Mouse (Mus musculus): ENCODE data around the gene Scn2b. TPM values are rescaled to one million over a fixed set of nuclear protein-coding genes. Genes with fewer than 3 reads are reported as not detected.

Gene Scn2b
- polyA plus RNA-seq, 1 experiment from 2014 or later: 4.3 TPM

DNA sequence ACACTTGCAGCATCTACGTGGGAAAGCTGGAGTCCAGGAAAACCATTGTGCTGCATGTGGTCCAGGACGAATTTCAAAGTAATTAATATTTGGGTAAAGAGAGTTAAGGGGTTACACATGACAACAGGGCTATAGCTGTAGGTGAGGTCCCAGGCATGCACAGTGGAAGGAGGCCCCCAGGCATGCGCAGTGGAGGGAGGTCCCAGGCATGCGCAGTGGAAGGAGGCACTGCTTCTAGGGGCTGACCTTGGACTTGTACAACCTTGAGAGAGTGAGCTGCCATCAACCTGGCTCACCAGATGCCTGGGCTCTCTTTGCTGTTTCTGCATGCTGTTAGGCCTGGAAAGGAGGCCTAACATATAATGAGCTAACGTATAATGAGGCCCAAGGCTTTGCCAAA lies 19.7 kb upstream of the Scn2b start:
- H3K27ac ChIP-seq (replicated peaks): no peak overlapping the region
- 82% methylated on average over 5 of the region's 5 CpGs for whole genome bisulfite sequencing

DNA sequence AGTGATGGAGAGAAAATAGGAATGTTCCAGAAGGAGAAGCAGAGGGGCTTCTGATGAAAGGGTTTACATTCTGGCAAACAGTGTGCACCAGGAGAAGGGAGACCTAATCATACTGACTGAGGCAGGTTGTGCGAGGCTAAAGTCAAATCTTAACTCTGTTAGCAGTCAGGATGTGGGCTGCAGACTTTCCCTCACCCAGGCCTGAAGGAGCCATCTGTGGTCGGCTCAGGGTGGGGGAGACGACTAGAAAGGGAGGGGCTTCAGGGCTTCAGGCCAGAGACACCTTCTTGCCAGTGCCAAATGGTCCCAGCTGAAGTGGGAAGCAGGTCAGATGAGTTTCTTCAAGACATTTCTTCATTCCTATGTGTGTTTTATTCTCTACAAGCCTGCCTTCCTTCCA lies 19.2 kb upstream of the Scn2b start:
- 40% methylated on average over 3 of the region's 3 CpGs for WGBS
- H3K27ac ChIP-seq (replicated peaks): no peak overlapping the region
- H3K9ac ChIP-seq (replicated peaks): no peak overlapping the region
- no peak for ATAC-seq (ENCODE audit: low FRiP score, low read depth)
- H3K4me1 ChIP-seq: no peaks in the 10 kb centered on the region
- H3K9me3 ChIP-seq: no peaks in the 10 kb centered on the region
- no peak overlapping the region for H3K4me2 ChIP-seq (replicated peaks)
- no peak overlapping the region for H3K4me3 ChIP-seq
- H3K36me3 ChIP-seq: no peaks in the 10 kb centered on the region
- H3K27me3 ChIP-seq: no peaks in the 10 kb centered on the region

More for the DNA sequence above, 19.7 kb upstream of the Scn2b start:
- no peaks in the 10 kb centered on the region for H3K36me3 ChIP-seq
- H3K4me1 ChIP-seq: no peaks in the 10 kb centered on the region
- no peak overlapping the region for H3K9ac ChIP-seq (replicated peaks)
- H3K4me2 ChIP-seq (replicated peaks): no peak overlapping the region
- H3K9me3 ChIP-seq: no peaks in the 10 kb centered on the region
- no peaks in the 10 kb centered on the region for H3K27me3 ChIP-seq
- H3K4me3 ChIP-seq: no peak overlapping the region
- ATAC-seq (ENCODE audit: low FRiP score, low read depth): no peak

DNA sequence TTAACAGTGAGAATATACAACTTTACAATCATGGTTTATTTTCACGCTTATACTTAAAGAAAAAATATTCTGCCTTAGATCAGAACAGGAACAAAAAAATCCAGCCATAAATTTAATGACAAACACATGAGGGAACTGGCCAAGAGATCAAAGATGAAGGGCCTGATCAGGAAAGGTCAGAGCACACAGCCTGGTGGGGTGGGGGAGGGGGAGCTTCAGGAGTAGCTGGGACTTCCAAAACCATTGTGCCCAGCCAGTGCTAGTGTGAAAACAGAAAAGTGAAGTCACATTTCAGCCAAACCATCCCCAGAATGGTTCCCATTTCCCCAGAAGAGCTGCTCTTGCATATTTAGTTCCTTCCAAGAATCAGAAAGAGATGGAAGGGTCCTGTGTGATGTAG lies 15.1 kb upstream of the Scn2b start:
- Histone ChIP-seq H3K27me3 (no peaks in the 10 kb centered on the region; the same call in 1 of the 2 replicates), H3K9ac (replicated peaks) (no peak overlapping the region), H3K27ac (replicated peaks) (no peak overlapping the region), H3K36me3 (no peaks in the 10 kb centered on the region), H3K4me2 (replicated peaks) (no peak overlapping the region), H3K4me1 (no peaks in the 10 kb centered on the region), H3K4me3 (no peak overlapping the region), H3K9me3 (no peaks in the 10 kb centered on the region)
- WGBS: 83% methylated on average over 1 of the region's 1 CpGs
- ATAC-seq (ENCODE audit: low FRiP score, low read depth): no peak

DNA sequence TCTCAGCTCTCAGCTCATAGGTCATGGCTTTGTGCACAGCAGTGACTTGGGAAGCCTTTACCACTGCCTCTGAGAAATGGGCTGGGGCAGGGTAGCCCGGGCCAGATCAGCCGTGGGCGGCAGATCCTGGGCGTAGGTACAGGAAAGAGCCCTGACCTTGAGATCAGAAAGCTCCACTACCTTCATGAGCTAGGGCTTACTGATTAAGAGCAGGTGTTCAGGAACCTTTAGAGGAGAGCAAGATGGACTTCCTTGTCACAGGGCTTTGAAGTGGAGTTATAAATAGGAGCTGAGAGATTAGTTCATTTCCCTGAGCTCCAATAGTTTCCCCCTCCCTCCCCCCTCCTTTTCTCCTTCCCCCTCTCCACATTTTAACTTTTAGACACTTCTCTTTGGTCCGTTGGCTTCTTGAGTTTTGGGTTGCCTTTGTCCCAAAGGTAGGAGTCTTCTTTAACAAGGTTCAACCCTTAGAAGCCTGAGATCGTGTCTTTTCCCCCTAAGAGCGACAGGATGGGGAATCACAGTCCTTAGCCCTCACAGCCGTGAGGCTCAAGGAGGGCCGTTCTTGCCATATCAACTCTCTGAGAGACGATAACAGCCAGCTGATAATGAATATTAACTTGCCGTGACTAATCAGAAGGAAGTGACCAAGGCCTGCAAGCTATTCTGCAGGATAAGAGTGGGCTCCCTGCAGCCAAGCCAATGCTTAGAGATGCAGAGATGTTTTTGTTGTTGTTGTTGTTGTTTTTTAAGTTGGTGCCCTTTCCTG lies 14.2 kb upstream of the Scn2b start:
- Histone ChIP-seq H3K4me3 (no peak overlapping the region), H3K36me3 (no peaks in the 10 kb centered on the region), H3K27me3 (no peaks in the 10 kb centered on the region; the same call in 1 of the 2 replicates), H3K27ac (replicated peaks) (no peak overlapping the region), H3K4me2 (replicated peaks) (no peak overlapping the region), H3K4me1 (no peaks in the 10 kb centered on the region), H3K9ac (replicated peaks) (no peak overlapping the region), H3K9me3 (no peaks in the 10 kb centered on the region)
- 77% methylated on average over 11 of the region's 11 CpGs for WGBS
- no peak for ATAC-seq (ENCODE audit: low FRiP score, low read depth)

DNA sequence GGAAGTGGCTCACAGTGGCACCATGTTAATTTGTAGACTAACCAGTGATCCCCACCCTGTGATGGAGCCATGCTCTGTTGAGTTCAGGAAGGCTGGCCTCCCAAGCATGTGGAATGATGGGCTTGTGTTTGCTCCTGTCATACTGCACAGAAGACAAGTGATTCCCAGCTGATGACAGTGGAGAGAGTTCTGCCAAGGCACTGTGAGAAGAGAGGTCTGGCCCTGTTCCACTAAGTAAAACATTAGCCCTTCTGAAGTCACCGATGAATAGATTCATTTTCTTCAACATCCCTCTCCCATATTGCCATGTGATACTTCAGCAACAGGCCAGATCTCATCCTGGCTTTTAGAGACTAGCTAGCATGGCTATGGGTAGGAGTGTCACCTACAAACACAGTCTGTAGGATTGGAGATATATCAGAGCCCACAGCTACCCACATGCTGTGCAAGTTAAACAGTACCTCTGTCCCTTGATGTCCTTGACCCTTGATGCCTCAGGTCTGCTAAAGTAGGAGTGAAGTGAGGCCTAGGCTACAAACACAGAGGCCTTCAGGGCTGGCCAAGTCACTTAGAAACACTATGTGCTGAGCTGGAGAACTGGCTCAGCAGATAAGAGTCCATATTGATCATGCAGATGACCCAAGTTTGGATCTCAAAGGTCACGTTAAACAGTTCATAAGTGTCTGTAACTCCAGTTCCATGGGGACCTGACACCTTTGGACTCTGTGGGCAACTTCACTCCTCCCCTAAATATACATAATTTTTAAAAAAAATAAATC lies 11.8 kb upstream of the Scn2b start:
- no peaks in the 10 kb centered on the region for H3K36me3 ChIP-seq
- H3K9ac ChIP-seq (replicated peaks): no peak overlapping the region
- H3K4me2 ChIP-seq (replicated peaks): no peak overlapping the region
- no peak overlapping the region for H3K27ac ChIP-seq (replicated peaks)
- ATAC-seq (ENCODE audit: low FRiP score, low read depth): no peak
- H3K4me3 ChIP-seq: no peak overlapping the region
- no peaks in the 10 kb centered on the region; the same call in 1 of the 2 replicates for H3K27me3 ChIP-seq
- H3K9me3 ChIP-seq: no peaks in the 10 kb centered on the region
- 93% methylated on average over 2 of the region's 2 CpGs for WGBS
- H3K4me1 ChIP-seq: no peaks in the 10 kb centered on the region

DNA sequence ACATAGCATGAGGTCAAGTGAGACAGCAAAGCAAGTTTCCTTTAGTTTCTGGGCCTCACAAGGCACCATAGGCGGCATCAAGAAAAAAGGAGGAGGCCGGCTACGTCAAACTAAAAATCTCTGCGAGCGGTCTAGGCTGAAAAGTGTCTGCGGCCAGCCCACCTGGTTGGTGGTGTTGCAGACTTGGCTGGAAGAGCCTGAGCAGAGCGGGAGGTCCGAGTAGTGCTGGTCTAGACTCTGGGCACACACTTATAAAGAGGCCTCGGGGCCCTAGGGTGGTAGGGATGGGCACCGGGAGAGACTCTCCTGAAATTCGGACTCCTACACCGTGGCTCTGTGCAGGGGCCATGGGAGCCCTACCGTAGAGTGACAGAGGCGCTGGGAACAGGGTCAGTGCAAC lies 1.9 kb upstream of the Scn2b start:
- H3K27me3 ChIP-seq: peaks cover 21% of the 10 kb centered on the region
- no peaks in the 10 kb centered on the region for H3K9me3 ChIP-seq
- no peak overlapping the region for H3K27ac ChIP-seq (replicated peaks)
- WGBS: 3% methylated on average over 14 of the region's 14 CpGs
- peak overlapping the region; percentile 60 for H3K4me2 ChIP-seq (replicated peaks)
- H3K36me3 ChIP-seq: no peaks in the 10 kb centered on the region
- H3K4me3 ChIP-seq: peak overlapping the region; percentile 39
- peak; percentile 56; the same call in 1 of the 2 replicates for ATAC-seq (ENCODE audit: low FRiP score, low read depth)
- no peak overlapping the region for H3K9ac ChIP-seq (replicated peaks)
- H3K4me1 ChIP-seq: peaks cover 13% of the 10 kb centered on the region

DNA sequence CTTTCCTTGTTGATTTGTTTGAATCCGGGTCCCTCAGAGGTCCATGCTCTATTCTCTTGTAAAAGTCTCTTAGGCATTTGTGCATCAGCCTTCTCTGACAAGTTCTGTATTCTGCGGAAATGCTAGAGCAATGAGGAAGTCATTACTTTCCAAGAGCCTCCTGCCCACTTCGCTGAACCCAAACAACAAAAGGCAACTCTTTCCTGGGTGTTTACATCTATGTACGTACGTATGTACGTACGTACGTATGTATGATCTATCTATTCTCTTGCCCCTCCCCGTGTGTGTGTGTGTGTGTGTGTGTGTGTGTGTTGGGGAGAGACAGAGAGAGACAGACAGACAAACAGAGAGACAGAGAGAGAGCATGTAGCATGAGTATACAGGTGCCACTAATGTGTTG lies 763 bp upstream of the Scn2b start:
- Histone ChIP-seq H3K36me3 (no peaks in the 10 kb centered on the region), H3K9me3 (no peaks in the 10 kb centered on the region), H3K27ac (replicated peaks) (no peak overlapping the region), H3K4me2 (replicated peaks) (no peak overlapping the region), H3K27me3 (peaks cover 25% of the 10 kb centered on the region), H3K4me1 (peaks cover 14% of the 10 kb centered on the region), H3K9ac (replicated peaks) (no peak overlapping the region), H3K4me3 (no peak overlapping the region)
- 68% methylated on average over 9 of the region's 9 CpGs for WGBS
- no peak for ATAC-seq (ENCODE audit: low FRiP score, low read depth)

DNA sequence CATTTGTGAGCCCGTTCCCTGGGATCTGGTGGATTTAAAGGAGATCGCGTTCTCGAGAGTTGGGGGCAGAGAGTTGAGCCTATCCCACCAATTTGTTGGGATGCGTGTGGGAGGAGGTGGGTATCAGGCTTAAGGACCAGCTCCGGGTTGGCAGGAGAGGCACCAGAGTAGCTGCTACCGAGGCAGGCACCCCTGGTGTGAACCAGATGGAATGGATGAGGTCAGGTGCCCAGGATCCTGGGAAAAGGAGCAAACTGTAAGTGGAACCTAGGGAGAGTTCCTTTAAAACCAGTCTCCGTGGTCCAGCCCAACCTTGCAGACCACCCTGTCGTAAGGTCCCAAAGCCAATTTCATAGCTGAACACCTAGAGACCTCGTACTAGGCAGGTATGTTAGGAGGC lies 970 bp downstream of the Scn2b start:
- WGBS: 30% methylated on average over 10 of the region's 10 CpGs
- H3K4me2 ChIP-seq (replicated peaks): peak overlapping the region; percentile 63
- peak overlapping the region; percentile 60 for H3K4me3 ChIP-seq
- ATAC-seq (ENCODE audit: low FRiP score, low read depth): no peak
- H3K27me3 ChIP-seq: peaks cover 22% of the 10 kb centered on the region
- no peaks in the 10 kb centered on the region for H3K9me3 ChIP-seq
- H3K4me1 ChIP-seq: peaks cover 23% of the 10 kb centered on the region
- no peaks in the 10 kb centered on the region for H3K36me3 ChIP-seq
- no peak overlapping the region for H3K27ac ChIP-seq (replicated peaks)
- H3K9ac ChIP-seq (replicated peaks): peak overlapping the region; percentile 80

DNA sequence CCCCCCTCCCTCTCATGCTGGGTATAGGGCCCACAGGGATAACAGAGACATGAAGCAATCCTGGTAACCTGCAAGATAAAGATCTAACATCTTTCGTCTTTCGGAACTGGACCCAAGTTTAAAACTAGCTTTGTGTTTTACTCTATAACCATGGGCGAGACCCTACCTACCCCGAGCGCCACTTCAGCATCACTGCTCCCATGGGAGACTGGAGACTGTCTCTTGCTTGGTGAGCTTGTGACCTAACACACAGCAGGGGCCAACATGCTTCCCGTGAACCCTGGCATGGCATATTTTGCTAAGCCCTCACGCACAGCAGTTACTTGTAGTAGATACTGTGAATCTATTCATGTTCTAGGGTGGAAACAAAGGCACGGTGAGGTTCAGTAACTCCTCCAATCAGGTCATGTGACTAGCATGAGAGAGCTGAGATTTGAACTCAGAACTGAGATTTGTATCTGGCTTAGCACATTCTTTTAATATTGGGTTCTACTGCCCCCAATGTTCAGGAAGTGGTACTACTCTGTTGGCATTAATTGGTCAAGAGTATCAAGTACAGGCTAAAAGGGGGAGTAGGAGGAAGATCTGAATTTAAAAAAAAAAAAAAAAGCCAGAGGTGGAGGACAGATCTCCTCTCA lies 1.9 kb downstream of the Scn2b start:
- H3K4me2 ChIP-seq (replicated peaks): peak overlapping the region; percentile 63; the same call in 1 of the 2 replicates
- no peaks in the 10 kb centered on the region for H3K36me3 ChIP-seq
- ATAC-seq (ENCODE audit: low FRiP score, low read depth): no peak
- peaks cover 22% of the 10 kb centered on the region for H3K27me3 ChIP-seq
- H3K4me3 ChIP-seq: no peak overlapping the region
- 95% methylated on average over 8 of the region's 8 CpGs for WGBS
- H3K27ac ChIP-seq (replicated peaks): no peak overlapping the region
- H3K4me1 ChIP-seq: peaks cover 23% of the 10 kb centered on the region
- H3K9ac ChIP-seq (replicated peaks): no peak overlapping the region
- H3K9me3 ChIP-seq: no peaks in the 10 kb centered on the region

DNA sequence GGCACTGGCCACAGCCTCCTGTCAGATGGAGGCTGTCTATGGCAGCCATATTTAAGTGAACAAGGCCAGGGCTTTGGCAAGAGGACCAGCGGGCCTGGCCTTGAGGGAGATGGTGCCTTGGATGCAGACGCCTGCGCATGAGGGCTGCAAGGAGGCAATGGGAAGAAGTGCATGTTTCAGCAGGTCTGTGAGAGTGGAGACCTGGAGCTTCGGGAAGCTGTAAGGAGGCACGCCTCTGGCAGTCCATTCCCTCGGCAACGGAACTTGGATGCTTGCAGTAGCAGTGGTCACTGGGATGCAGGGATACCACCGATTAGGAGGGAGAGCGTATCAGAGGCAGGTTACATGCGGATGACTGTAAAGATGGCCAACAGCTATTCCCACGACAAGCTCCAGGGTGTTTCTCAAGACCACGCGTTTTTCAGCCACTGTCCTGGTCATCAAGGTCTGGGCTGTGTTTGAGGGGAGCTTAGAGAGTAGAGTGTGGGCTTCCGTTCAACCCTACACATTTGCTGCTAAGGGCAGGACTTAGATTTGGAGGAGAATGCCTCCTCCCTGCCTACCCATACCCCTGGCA lies 2.5 kb downstream of the Scn2b start:
- Histone ChIP-seq H3K9ac (replicated peaks) (no peak overlapping the region), H3K4me2 (replicated peaks) (no peak overlapping the region), H3K36me3 (no peaks in the 10 kb centered on the region), H3K4me1 (peaks cover 23% of the 10 kb centered on the region), H3K27ac (replicated peaks) (no peak overlapping the region), H3K9me3 (no peaks in the 10 kb centered on the region), H3K4me3 (no peak overlapping the region), H3K27me3 (peaks cover 22% of the 10 kb centered on the region)
- ATAC-seq (ENCODE audit: low FRiP score, low read depth): no peak
- WGBS: 89% methylated on average over 14 of the region's 14 CpGs

DNA sequence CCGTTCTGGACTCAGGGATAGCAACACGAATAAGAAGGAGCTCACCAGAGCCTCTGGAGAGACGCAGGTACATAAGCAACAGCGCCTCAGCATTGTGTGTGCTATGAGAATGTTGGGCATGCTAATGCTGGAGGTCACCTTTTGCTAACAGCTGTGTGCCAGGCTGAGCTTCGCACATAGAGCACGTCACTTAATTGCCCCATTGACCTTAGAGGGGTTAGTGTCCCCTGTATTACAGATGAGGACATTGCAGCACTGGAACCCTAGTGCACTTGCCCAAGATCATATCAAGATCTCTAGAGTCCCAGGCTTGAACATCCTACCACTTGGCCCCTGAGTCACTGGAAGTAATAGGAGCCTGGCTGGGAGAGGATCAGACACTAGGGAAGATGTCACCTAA lies 3.0 kb downstream of the Scn2b start:
- no peak for ATAC-seq (ENCODE audit: low FRiP score, low read depth)
- no peak overlapping the region for H3K4me2 ChIP-seq (replicated peaks)
- peaks cover 22% of the 10 kb centered on the region for H3K27me3 ChIP-seq
- no peak overlapping the region for H3K9ac ChIP-seq (replicated peaks)
- no peak overlapping the region for H3K4me3 ChIP-seq
- H3K4me1 ChIP-seq: peaks cover 23% of the 10 kb centered on the region
- H3K9me3 ChIP-seq: no peaks in the 10 kb centered on the region
- H3K27ac ChIP-seq (replicated peaks): no peak overlapping the region
- WGBS: 91% methylated on average over 6 of the region's 6 CpGs
- H3K36me3 ChIP-seq: peaks cover 4% of the 10 kb centered on the region; the same call in 1 of the 2 replicates

DNA sequence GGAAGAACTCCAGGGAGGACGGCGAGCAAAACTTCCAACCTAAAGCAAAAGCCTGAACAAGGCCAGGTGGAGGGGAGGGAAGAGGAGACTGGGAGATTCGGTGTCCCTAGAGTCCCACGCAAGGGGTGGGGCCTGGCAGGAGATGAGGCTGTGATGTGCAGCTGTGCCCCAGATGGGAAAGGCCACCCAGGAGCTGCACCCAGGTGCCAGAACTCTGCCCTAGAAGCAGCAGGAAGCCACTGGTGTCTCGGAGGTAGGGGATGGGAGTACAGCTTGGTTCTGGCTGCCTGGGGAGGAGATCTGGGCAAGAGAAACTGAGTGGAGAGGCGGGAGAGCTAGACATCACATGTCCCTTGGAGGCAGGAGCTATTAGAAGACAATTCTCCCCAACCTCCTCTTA lies 3.4 kb downstream of the Scn2b start:
- Histone ChIP-seq H3K36me3 (peaks cover 5% of the 10 kb centered on the region; the same call in 1 of the 2 replicates), H3K4me3 (no peak overlapping the region), H3K9me3 (no peaks in the 10 kb centered on the region), H3K4me2 (replicated peaks) (no peak overlapping the region), H3K9ac (replicated peaks) (no peak overlapping the region), H3K27me3 (peaks cover 20% of the 10 kb centered on the region), H3K4me1 (peaks cover 20% of the 10 kb centered on the region), H3K27ac (replicated peaks) (no peak overlapping the region)
- WGBS: 64% methylated on average over 6 of the region's 6 CpGs
- no peak for ATAC-seq (ENCODE audit: low FRiP score, low read depth)
